Mouse (Mus musculus) megakaryocyte, embryonic 14.5 days (primary cell): Measurements from ENCODE around the gene Igfbp1.

Experiments
- FLI1 ChIP-seq: IDR thresholded peaks from 2 replicates; pipeline ENCODE4 v1.6.1; 2012; ENCODE audit warnings: low read length, inconsistent platforms, mixed read lengths
- GATA1 ChIP-seq: IDR thresholded peaks from 3 replicates; pipeline ENCODE4 v1.6.1; 2012; ENCODE audit warnings: mixed read lengths, low read length, inconsistent platforms, borderline replicate concordance

- no peak for TF ChIP-seq GATA1
- no peak for TF ChIP-seq FLI1
Measured at GRCm38 (mm10) chr11:7160146-7160545, 37.4 kb upstream of the Igfbp1 start.
